Mouse (Mus musculus): ENCODE data around the gene Spsb1.

Gene Spsb1

DNA sequence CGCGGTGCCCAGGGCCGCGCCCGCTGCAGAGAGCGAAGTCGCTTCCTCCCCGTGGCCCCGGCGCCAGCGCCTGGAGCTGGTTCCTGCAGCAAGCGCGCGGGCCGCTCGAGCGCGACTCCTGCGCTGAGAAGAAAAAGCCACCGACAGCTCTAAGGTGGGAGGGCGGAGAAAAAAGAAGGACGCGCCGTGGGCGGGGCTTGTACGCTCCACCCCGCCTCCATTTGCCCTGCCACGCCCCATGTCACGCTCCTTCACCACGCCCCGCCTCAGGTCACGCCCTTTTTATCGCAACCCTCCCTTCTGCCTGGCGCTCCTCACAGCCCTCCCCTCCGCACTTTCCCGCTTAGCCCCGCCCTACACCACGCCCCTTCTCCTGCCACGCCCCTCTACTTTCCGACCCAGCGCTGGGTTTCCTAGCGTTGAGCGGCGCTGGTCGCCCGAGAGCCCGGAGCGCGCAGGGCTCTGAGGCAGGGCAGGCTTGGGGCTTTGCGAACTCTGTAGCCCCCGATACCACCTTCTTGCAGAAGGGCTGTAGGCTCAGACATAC lies at the start of gene Spsb1:
TSS of gene Spsb1 (minus strand) at position 151 of the 547 bp plus-strand sequence.
- DNase-seq (ENCODE audit: low read depth, low spot score) = peak; percentile 95

DNA sequence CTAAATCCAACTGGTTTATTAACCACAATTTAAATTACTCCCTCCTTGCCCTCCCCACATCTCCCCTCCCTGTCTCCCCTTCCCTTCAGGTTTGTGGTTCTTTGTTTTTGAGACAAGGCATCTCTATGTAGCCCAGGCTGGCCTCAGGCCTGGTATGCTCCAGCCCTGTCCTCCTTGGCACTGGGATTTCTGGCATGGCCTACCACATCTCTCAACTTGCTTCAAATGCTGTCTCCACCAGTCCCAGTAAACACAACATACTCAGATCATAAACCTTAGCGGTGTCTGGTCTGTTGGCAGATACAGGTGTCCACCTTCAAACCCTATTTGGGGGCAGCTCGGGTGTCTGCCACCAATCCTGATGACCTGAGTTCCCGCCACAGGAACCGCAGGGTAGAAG lies 48.8 kb upstream of the Spsb1 start:
- DNase-seq (ENCODE audit: low read depth, low spot score) = no peak

DNA sequence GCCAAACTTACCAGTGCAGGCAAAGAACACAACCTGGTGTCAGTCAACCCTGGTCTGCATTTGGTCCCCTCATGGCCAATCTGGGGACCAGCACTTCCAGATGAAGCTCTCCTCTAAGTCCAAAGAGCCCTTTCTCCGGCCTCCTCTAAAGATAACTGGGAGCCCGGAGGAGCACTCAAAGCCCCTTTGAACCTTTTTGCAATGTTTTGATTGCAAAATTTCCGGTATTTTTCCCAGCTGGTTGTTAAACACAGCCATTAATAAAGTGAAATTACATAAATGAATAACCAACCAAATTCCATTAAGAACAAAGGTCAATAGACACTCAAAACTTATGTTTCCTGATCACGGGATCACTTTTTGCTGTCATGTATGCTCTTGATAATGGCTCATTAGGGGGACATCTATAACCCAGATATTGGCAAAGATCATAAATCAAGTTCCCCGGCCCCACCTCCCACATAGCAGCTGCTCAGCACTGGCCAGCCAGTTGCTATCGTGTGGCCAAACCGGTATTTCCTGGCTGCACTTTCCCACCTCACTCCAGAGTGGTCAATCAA lies 48.3 kb upstream of the Spsb1 start:
- no peak for DNase-seq (ENCODE audit: low read depth, low spot score)

DNA sequence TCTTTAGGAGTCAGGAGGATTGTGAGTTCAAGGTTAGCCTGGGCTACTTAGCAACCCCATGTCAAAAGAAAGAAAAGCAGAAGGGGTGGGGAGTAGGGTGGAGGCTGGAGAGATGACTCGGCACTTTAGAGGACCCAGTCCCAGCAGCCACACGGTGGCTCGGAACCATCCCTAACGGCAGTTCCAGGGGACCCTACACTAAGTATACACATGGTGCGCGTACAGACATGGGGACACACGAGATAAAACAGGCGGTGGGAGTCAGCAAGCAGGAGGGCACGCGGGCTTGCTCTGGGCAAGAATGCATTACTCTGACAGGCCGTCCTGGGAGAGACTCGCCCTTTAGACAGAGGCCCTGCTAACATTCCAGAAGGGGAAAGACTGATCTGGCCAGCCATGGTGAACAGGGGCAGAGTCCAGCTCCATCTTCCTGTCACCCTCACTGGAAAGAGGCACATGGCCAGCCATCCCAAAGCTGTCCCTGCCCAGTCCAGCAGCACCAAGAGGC lies 47.2 kb upstream of the Spsb1 start:
- peak; percentile 84 for DNase-seq (ENCODE audit: low read depth, low spot score)

DNA sequence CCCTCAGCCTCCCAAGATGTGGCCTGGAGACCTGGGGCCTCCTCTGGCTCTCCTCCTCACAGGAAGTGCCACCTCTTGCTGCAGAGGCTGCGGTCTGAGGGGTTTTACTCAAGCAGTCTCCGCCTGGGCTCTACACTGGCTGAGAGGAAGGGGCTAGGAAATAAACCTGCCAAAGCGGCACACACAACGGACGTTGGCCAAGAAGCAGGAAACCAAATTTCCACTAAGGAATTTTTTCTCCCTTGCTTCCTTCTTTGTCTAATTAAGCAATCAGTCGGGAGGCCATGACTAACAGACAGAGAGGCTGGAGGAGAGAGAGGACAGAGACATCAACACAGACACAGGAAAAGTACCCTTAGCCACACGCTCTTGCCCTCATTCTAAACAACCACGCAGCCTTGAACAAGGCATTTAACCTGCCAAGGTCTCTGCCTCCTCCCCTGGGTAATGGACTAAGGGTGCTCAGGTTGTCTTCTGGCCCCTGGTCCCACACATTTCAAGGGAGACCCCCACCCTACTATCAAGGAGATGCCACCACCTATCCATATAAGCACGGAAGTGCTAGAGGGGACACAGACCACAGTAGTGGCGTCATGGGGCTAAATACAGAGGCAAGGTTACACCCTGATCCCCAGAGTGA lies 46.5 kb upstream of the Spsb1 start:
- no peak for DNase-seq (ENCODE audit: low read depth, low spot score)

DNA sequence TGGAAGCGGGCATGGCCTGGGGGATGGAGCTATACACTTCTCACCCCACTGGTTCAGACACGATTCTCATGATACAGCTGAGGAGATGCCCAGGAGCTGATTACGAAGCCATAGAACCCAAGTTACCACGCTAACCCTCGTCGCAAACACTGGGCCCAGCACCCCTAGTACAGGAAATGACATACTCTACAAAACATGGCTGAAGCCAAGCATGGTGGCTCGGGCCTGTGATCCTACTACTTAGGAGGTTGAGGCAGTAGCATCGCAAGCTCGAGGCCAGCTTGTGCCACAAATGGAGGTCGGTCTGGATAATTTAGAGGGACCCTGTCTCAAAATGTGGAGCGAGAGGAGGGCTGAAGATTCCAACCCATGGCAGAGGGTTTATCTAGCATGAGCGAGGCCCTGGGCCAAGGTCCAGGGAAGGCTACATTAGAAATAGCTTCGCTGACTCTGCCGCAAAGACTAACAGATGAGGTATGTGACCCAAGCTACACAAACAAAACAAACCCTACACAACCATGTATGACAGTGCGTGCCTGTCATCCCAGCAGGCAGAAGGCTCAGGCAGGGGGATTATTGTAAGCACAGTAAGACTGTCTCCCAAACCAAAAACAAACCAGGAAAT lies 45.2 kb upstream of the Spsb1 start:
- DNase-seq (ENCODE audit: low read depth, low spot score) = no peak

DNA sequence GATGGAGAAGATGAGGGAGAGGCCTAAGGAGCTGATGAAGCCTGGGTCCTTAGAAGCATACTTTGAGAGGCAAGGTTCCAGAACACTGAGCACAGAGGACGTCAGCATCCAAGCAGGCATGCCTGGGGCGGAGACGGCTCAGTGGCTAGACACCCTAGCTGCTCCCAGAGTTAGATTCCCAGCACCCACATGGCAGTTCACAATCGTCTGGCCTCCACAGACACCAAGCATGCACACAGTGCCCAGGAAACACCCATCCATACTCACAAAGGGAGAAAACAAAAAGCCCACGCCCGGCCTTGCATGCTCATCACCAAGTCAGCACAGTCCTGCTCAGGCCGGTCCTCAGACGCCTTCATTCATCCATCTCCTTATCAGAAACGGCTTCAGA lies 44.7 kb upstream of the Spsb1 start:
- no peak for DNase-seq (ENCODE audit: low read depth, low spot score)

DNA sequence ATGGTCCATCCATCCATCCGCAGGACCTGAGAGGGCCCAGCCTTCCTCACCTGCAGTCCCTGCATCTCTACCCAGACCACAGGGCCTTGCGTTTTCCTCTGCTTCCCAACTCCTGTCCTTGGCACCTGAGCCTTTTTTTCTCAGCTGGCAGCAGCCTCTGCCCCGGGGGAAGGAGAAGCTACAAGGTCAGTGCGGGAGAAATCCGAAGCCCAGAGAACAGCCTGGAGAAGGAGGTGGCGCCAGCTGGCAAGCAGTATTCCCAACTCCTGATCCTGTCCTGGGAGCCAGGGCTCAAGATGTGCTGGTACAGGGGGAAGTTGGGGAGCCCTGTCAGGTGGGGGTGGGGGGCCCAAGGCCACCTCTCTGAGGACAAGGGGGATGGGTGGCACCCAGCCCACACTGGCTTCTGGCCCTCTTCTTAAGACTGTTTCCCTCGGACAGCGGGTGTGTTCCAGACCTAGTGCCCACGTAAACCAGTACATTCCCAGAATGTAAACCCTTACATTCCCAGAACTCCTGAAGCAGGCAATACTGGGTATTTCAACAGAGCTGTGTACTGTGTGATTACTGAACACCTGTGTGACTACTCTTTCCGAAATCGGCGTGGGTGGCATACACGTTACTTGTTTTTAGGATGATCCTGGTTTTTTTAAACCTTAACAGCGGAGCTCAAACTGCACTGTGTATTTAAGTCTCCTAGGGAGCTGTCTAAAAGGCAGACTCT lies 44.1 kb upstream of the Spsb1 start:
- no peak for DNase-seq (ENCODE audit: low read depth, low spot score)

DNA sequence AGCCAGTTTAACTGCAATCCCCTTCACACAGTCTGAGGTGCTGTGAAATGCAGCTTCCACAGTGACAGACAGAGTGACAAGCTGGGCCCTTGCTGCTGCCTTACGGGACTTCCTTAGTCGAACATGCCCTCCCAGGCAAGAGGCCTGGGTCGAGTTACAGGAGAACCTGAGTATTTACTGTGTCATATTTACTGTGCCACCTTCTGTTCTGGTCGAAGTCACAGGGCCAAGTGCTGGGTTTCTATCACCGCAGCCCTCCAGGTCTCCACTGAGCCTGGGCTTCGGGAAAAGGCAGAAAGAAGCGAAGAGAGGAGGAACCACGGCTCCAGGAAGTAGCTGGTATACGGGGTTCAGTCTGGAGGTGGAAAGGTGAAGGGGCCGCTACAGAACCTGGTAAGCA lies 43.2 kb upstream of the Spsb1 start:
- no peak for DNase-seq (ENCODE audit: low read depth, low spot score)

DNA sequence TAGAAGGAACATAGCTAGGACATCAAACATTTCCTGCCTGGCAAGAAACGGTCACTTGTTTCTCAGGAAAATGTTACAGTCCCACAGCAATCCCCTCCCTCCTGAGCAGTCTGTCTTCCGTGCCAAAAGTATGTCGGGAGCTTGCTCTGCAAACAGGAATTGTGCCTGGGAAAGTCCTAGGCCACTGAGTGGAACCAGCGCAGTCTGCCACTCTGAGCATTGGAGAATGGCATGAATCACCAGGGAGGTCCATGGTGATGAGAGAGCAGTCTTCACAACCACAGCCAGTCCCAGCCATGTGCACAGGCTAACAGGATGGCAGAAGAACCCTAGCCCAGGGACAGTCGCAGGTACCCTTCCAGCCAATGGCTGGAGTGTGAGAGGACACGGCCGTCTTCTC lies 41.6 kb upstream of the Spsb1 start:
- no peak for DNase-seq (ENCODE audit: low read depth, low spot score)

DNA sequence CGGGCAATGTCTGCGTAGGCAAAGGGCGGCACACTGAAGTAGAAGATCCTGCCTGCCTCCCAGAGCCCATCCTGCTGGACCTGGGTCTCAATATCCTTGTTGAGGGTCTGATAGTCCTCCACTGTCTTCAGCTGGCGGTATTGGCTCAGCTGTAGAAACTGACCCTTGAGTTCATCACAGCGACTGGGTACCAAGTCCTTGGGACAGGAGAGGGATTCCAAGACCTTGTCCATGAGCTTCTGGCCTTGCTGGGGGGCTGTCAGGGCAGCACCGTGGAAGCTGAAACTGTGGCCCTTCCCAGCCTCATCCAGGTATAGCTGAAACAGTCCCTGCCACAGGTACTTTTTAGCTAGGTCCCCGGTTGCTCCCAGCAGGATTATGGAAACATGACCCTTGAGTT lies 41.1 kb upstream of the Spsb1 start:
- DNase-seq (ENCODE audit: low read depth, low spot score) = no peak

DNA sequence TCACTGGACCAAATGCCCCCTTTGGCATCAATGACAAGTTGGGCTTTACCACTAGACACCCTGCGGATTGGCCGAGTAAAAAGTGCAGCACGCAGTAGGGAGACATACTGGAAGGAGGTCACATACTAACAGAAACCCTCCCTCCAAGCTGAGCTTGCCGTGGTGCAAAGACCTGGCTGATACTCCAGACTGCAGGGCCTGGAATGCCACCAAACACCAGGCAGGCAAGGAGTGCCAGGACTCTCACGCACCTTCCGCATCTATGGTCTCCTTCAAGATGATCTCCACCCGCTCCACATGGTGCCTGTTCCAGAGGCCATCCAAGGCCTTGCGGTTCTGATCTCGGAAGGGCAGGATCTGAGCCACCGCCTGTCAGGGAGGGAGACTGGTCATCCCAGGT lies 39.4 kb upstream of the Spsb1 start:
- DNase-seq (ENCODE audit: low read depth, low spot score) = no peak

DNA sequence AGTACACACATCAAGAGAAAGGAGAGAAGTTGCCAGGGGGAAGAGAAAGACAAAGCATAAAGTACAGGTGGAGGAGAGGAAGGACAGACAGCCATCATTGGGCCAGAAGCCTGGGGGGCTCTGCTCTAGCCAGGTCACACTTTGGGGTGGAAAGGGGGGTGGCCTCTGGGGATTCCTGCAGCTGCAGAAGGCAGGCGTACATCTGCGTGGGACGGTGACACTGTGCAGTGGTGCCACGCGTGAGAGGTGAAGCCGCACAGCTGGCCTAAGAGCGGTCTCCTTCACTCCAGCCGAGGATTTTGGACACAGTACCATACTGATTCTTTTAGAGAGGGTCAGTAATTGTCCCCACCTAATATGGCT lies 37.8 kb upstream of the Spsb1 start:
- DNase-seq (ENCODE audit: low read depth, low spot score) = no peak

DNA sequence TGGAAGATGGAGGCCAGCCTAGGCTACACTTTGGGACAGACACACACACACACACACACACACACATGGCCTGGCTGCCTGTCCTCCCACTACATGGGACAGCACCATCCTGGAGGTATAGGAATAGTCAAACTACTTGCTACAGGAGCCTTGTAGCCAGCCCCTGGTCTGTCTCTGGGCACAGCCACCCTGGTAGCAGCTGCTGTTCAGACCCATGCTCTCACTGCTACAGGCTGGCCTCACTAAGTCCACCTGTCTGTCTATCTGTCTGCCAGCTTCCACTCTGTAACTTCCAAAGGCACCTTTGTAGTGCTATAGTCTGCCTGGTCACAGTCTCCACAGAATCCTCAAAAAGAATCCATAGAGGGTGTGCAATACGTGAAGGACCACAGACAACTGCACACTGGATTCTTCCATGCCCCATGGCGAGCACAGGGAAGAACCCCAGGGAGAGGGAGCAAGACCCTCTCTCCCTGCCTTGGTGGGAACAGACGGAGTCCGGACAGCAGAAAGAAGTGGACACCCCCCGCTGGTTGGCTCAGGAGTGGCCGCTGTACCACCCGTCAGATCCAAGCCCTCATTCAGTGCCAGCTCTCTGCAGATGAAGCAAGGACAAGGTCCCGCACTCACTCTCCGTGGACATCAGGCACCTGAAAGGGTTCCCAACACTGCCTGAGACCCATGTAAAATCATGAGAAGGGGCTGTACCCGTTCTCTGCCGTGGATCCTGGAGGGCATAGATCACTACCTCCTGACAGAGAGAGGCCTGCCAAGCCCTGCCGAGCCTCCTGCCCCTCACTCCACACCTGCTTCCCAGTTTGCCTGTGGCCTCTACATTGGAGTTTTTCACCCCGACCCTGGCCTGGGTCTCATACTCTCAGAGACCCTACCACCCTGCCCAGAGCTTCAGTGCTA lies 37.2 kb upstream of the Spsb1 start:
- DNase-seq (ENCODE audit: low read depth, low spot score) = no peak

DNA sequence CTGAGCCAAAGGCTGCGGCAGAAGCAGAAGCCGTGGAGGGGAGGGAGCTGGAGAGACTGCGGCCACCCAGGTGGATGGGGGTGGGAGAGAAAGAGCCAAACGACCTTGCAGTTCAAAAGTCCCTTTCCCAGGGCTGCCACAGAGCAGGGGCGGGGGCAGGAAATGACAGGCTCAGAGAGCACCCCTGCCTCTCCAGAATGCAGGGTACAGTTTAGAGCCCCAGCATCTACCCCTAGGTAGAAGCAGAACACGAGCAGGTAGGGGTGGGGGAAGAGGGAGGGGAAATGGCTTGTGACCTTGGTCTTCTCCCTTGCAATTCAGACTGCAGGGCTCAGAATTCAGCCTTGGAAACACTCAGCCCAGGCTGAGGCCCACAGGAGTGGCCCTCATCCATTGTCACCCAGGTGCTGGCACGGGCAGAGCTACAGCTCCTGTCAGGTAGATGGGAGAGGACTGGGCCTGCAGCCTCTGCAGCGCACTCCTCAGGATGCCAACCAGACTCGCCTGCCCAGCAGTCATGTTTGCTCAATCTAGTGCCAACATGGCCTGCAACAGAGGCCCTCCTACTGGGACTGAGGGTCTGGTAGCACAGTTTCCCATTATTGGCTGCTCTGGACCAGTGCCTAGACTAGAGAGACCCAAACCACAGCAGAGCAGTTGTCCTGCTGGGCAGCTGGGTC lies 36.3 kb upstream of the Spsb1 start:
- peak; percentile 45 for DNase-seq (ENCODE audit: low read depth, low spot score)

DNA sequence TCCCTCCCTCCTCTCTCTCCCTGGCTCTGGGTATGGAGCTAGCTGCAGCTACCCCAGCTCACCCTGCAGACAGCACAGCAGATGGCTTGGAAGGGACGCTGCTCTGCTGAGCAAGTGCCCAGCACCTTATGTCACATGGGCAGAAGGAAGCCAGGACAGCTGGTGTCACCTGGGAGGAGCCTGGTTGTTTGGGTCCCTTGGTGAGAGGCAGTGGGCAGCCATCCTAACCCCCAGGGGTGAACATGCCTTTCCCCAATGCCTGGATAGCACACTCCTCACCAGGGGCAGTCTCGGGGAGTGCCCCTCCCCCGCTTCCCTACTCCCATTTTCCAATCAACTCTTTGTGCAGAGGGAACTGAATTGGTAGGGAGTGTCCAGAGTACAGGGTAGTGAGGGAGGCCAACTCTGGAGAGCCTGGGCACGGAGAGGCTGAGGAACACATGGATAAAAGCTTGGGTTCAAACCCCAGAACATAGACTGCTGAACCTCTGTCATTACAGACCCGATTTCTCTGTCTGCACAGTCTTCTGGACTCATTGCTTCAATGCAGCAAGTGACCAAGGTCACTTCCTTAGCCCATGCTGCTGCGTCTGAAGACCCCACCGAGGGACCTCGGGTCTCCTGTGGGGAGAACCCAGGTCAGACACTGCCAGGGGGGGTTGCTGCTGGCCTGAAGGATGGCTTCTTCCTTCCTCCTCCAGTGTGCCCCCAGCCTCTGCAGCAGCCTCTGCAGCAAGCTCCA lies 35.5 kb upstream of the Spsb1 start:
- DNase-seq (ENCODE audit: low read depth, low spot score) = no peak

DNA sequence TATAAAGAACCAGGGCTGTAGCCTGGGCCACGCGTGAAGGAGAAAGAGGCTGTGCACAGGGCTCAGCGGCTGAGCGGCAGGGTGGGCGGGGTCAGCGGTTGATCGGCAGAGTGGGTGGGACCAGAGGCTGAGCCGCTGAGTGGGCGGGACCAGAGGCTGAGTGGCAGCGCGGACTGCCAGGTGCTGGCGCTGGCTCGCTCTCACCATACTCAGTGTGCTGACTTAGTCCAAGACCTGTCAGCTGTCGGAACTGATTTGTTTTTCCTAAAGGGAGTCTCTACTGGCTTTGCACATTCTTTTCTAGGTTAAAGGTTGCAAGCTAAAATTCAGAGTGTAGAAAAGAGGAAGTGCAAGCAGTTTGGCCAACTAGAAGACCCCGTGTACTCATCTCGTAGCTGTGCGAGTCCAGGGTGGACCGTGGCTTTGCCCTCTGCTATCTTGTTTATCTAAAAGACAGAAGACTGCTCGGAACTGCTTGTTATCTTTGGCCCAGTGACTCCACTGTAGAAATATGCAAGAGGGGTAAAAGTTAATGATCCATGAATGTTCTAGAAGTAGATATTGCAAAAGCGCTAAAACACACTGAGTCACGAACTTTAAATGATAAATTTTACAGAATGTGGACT lies 34.2 kb upstream of the Spsb1 start:
- peak; percentile 81 for DNase-seq (ENCODE audit: low read depth, low spot score)

DNA sequence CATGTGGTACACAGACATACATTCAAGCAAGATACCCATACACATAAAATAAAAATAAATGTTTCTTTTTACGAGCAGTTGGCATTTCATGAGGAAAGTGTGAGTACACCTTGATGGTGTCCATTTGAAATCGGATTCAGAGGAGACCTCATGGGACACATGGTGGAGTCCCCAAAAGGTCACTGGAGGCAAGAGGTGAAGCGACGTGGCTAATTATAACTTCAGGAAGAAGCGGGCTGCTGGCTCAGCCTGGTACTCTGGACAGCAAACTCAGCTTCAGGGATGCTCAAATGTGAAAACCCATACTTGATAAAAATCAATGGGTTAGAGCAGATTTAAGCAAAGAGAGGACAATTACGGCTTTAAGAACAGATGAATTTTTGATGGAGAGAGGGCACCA lies 33.5 kb upstream of the Spsb1 start:
- DNase-seq (ENCODE audit: low read depth, low spot score) = no peak

DNA sequence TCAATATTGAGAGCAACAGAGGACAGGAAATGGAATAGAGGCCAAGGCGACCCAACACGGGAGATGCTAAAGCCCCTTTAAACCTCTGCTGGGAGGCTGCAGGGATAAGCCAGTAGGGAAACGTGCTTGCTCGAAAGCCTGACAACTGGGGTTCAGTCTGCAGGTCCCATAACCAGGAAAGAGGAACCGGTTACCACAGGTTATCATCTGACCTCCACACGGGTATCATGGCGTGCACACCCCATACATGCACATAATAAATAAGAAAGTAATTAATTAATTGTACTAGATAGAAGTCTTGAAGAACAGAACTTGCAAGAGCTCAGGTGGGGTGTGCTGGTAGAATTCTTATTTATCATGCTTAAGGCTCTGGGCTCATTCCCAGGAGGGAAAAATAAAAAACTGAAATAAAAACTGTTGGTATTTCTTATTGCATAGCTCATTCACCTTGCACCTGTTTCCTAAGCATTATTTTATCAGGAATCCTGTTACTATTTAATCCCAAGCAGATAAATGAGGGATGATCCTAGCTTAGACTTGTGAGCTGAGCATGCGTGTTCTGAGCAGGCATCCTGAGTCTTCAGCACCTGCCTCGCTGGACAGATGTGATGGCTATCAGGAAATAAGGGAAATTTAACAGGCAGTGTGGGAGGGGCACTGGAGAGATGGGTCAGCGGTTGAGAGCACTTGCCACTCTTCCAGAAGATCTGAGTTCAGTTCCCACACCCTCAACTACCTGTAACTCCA lies 32.0 kb upstream of the Spsb1 start:
- DNase-seq (ENCODE audit: low read depth, low spot score) = no peak
